Mouse (Mus musculus) cerebellum, adult 2 months (tissue): Measurements from ENCODE around the gene Nsl1.

Experiments used
- CTCF ChIP-seq: fragments of 200-500 bp; IDR thresholded peaks from 2 replicates; pipeline ENCODE4 v1.5.1; 2011; ENCODE audit warnings: low read depth, mild to moderate bottlenecking, control low read depth, low read length, moderate library complexity, borderline replicate concordance; ENCODE audit not compliant: insufficient read depth
- POLR2A ChIP-seq: fragments of 200-500 bp; IDR thresholded peaks from 2 replicates; pipeline ENCODE4 v1.6.1; 2011; ENCODE audit warnings: low read length, control low read depth, borderline replicate concordance; ENCODE audit not compliant: insufficient read depth

DNA sequence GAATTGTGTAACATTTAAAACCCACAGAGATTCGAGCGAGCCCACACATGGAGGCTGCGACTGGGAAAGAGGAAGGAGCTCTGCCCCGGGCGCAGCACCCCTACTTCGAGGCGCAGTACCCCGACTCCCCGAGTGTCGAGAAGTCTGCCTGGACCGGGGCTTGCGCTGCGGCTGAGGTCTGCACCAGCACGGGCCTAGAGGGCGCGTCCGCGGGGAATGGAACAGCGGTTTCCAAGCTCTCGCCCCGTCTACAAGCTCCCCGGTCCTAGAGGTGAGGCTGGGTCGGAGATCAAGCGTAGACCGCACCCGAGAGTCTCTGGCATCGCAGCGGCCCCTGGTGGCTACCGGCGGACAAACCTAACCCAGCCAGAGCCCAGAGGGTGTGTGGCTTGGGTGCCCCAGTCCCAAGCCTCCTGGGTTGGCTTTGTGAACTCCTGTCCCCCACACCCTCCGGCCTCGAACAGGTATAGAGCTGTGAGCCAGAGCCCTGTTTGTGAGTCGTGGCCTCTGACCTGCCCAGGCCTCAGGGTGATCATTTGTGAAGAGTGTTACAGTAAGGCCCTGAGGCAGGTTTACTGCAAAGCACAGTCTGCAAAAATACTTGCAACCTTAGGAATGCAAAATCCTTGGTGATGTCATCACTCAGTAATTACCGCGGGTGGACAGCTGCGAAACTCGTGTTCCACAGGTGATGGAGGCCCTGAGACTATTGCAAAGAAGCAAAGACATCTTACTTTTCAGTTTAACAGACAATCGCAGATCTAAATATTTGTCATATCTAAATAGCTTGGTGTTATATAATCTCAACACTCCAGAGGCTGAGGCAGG, 63.2 kb downstream of the Nsl1 start:
- TF ChIP-seq CTCF (peak; percentile 61), POLR2A (no peak)
